Mouse (Mus musculus) limb, embryonic 12.5 days (tissue): Measurements from ENCODE around the gene Rbfox1. TPM values are rescaled to one million over a fixed set of nuclear protein-coding genes. Genes with fewer than 3 reads are reported as not detected.

Experiments
- ATAC-seq: fragments of 200-750 bp; cut with Nextera tagmentation; 2 replicates; pipeline ENCODE4 v1.8.0; 2017; ENCODE audit warnings: low read depth, moderate TSS enrichment; ENCODE audit not compliant: insufficient number of reproducible peaks, insufficient read depth, low FRiP score, low TSS enrichment
- H3K27ac ChIP-seq: fragments of 300-500 bp; sonication (generic); 2 replicates; pipeline ENCODE4 v1.5.1; 2016; ENCODE audit warnings: mild to moderate bottlenecking, moderate library complexity
- H3K27me3 ChIP-seq: fragments of 300-500 bp; sonication (generic); 2 replicates; pipeline ENCODE4 v1.6.1; 2016; ENCODE audit warnings: mild to moderate bottlenecking, moderate library complexity
- H3K36me3 ChIP-seq: fragments of 300-500 bp; sonication (generic); 2 replicates; pipeline ENCODE4 v1.6.1; 2016; ENCODE audit warnings: mild to moderate bottlenecking, moderate library complexity
- H3K4me1 ChIP-seq: fragments of 300-500 bp; sonication (generic); replicated peaks from 2 replicates; pipeline ENCODE4 v1.6.1; 2016
- H3K4me2 ChIP-seq: fragments of 300-500 bp; sonication (generic); 2 replicates; pipeline ENCODE4 v1.6.1; 2016; ENCODE audit warnings: mild to moderate bottlenecking, moderate library complexity
- H3K4me3 ChIP-seq: fragments of 300-500 bp; sonication (generic); replicated peaks from 2 replicates; pipeline ENCODE4 v1.5.1; 2016; ENCODE audit warnings: mild to moderate bottlenecking
- H3K9ac ChIP-seq: fragments of 300-500 bp; sonication (generic); replicated peaks from 2 replicates; pipeline ENCODE4 v1.6.1; 2016; ENCODE audit warnings: mild to moderate bottlenecking, moderate library complexity
- H3K9me3 ChIP-seq: fragments of 300-500 bp; sonication (generic); 2 replicates; pipeline ENCODE4 v1.6.1; 2016; ENCODE audit warnings: mild to moderate bottlenecking, moderate library complexity
- WGBS: fragments of 180-500 bp; shearing (Covaris S2); methylation state at CpG from one replicate; pipeline ENCODE4 v1.1.7; 2016; 5-methylcytosine and 5-hydroxymethylcytosine counted together
- polyA plus RNA-seq: library from polyadenylated mRNA; unstranded; fragments of >200 nt; fragmentation: Nextera tagmentation; extraction: Ambion mirVana; gene quantifications from 2 replicates; pipeline ENCODE4 v1.2.1, GENCODE M21; 2016

Rbfox1 gene
- polyA plus RNA-seq, 1 experiment from 2014 or later: 1.9 TPM

GRCm38 (mm10) chr16:7158856-7159826, 1274.0 kb downstream of the Rbfox1 start:
- Histone ChIP-seq H3K4me3 (no peak overlapping the region), H3K4me1 (peaks cover 10% of the 10 kb centered on the region), H3K27me3 (no peaks in the 10 kb centered on the region), H3K9ac (no peak overlapping the region), H3K4me2 (no peak overlapping the region), H3K36me3 (no peaks in the 10 kb centered on the region), H3K9me3 (no peaks in the 10 kb centered on the region), H3K27ac (no peak overlapping the region)
- ATAC-seq: no peak
- 76% methylated on average over 8 of the region's 8 CpGs for WGBS

DNA sequence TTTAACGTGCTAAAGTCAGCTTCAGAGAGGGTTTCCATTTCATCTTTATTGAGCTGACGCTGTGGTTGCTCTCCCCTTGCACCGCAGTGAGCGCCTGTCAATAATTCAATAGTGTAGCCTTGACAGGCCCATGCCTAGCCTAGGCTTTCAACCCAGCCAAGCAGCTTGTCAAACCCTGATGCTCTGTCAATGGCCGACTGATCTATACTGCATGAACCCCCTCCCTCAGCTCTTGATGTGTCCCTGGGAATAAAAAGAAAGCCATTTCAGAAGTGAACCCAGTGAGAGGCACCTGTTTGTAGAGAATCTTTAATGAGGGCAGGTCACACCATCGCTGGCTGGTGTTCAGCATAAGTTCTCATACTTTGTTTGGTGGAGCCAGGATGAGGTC, 1274.7 kb downstream of the Rbfox1 start:
- Histone ChIP-seq H3K27me3 (no peaks in the 10 kb centered on the region), H3K36me3 (no peaks in the 10 kb centered on the region), H3K9ac (no peak overlapping the region), H3K9me3 (no peaks in the 10 kb centered on the region), H3K27ac (no peak overlapping the region), H3K4me3 (no peak overlapping the region), H3K4me2 (no peak overlapping the region), H3K4me1 (peaks cover 16% of the 10 kb centered on the region)
- WGBS: 74% methylated on average over 6 of the region's 6 CpGs
- no peak for ATAC-seq

DNA sequence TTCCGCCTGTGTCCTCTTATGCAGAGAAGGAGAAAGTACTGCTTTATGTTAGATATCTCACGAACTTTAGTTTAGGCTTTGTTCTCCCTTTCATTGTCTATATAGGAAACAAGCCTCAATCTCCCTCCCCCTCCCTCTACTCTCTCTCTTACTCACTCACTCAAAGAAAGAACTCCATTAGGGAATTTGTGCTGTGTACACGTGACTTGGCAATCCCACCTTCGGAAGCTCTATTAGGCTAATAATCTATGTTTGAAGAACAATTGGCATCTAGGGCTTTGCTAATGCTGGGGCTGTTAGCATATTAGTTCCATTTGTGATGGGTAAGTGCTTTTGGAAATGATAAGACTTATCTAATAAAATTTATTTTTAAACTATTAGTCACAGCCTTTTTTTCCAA, 1277.0 kb downstream of the Rbfox1 start:
- Histone ChIP-seq H3K4me2 (no peak overlapping the region), H3K9ac (no peak overlapping the region), H3K4me3 (no peak overlapping the region), H3K27ac (no peak overlapping the region), H3K9me3 (no peaks in the 10 kb centered on the region), H3K27me3 (no peaks in the 10 kb centered on the region), H3K4me1 (peaks cover 16% of the 10 kb centered on the region), H3K36me3 (no peaks in the 10 kb centered on the region)
- WGBS: 82% methylated on average over 4 of the region's 4 CpGs
- no peak for ATAC-seq

- Histone ChIP-seq H3K36me3 (no peaks in the 10 kb centered on the region), H3K27me3 (no peaks in the 10 kb centered on the region), H3K4me3 (no peak overlapping the region), H3K9ac (no peak overlapping the region), H3K27ac (no peak overlapping the region), H3K4me2 (no peak overlapping the region), H3K9me3 (no peaks in the 10 kb centered on the region), H3K4me1 (peaks cover 14% of the 10 kb centered on the region)
- 58% methylated on average over 4 of the region's 4 CpGs for WGBS
- ATAC-seq: no peak
Observed at GRCm38 (mm10) chr16:7163688-7164087, 1278.5 kb downstream of the Rbfox1 start.

DNA sequence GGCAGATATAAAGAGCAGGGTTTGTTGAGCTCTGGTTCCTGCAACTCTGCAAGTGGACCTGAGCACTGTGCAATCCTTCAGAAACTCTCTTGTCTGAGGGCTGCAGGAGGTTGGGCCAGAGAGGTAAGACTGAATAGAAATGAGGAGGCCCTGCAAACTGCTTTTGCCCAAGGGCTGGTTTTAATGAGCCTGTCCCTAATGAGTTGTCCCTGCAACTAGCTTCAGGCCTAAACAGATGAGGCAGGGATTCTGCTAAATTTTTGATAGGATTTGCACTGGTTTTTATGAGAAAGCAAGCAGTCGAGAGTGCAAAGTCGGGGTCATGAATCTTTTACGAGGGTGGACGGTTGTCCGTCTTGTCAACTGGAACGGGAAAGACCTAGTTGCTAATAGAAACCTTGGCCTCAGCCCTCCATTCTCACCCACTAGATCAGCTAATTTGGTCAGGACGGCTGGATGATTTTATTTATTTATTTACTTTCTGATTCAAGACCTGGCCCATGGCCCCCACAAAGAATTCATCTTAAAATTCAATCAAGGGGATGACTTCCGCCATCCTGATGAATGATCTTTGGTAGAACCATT, 1279.1 kb downstream of the Rbfox1 start:
- no peaks in the 10 kb centered on the region for H3K9me3 ChIP-seq

DNA sequence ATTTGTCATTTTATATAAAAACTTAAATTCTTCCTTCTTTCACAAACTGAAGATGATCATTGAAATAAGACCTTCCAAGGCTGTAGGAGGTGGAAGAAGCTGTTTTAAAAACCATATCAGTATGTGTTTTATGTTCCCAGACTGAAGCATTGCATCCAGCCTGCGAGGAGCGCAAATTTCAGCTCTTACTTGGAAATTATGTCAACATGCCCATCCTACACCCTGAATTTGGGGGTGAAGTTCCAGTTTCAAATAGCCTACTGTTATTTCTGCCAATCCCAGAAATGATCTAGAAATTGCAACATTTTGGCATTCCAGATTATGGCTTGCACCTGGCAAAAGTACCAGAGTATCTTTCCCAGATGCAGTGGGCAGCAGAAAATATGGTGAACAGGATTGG, 1290.8 kb downstream of the Rbfox1 start:
- no peak overlapping the region for H3K27ac ChIP-seq
- H3K9me3 ChIP-seq: no peaks in the 10 kb centered on the region
- no peaks in the 10 kb centered on the region for H3K27me3 ChIP-seq
- H3K4me3 ChIP-seq: no peak overlapping the region
- H3K4me1 ChIP-seq: no peaks in the 10 kb centered on the region
- no peak overlapping the region for H3K4me2 ChIP-seq
- no peak overlapping the region for H3K9ac ChIP-seq
- no peak for ATAC-seq
- WGBS: 99% methylated on average over 2 of the region's 2 CpGs
- no peaks in the 10 kb centered on the region for H3K36me3 ChIP-seq

More for the DNA sequence above, 1279.1 kb downstream of the Rbfox1 start:
- no peak overlapping the region for H3K9ac ChIP-seq
- no peak overlapping the region for H3K27ac ChIP-seq
- no peaks in the 10 kb centered on the region for H3K36me3 ChIP-seq
- H3K27me3 ChIP-seq: no peaks in the 10 kb centered on the region
- WGBS: 35% methylated on average over 8 of the region's 8 CpGs
- ATAC-seq: no peak
- H3K4me2 ChIP-seq: no peak overlapping the region
- H3K4me1 ChIP-seq: peaks cover 13% of the 10 kb centered on the region
- no peak overlapping the region for H3K4me3 ChIP-seq

GRCm38 (mm10) chr16:7187788-7188187, 1302.6 kb downstream of the Rbfox1 start:
- no peak overlapping the region for H3K4me3 ChIP-seq
- no peak overlapping the region for H3K4me2 ChIP-seq
- peak overlapping the region; percentile 70 for H3K27ac ChIP-seq
- H3K9ac ChIP-seq: no peak overlapping the region
- peaks cover 14% of the 10 kb centered on the region for H3K4me1 ChIP-seq
- no peaks in the 10 kb centered on the region for H3K27me3 ChIP-seq
- WGBS: 7% methylated on average over 2 of the region's 2 CpGs
- no peaks in the 10 kb centered on the region for H3K9me3 ChIP-seq
- H3K36me3 ChIP-seq: no peaks in the 10 kb centered on the region
- ATAC-seq: peak; percentile 77; the same call in 1 of the 2 replicates

- no peaks in the 10 kb centered on the region for H3K36me3 ChIP-seq
- H3K4me3 ChIP-seq: no peak overlapping the region
- no peak for ATAC-seq
- H3K4me2 ChIP-seq: no peak overlapping the region
- H3K9me3 ChIP-seq: no peaks in the 10 kb centered on the region
- no peak overlapping the region for H3K27ac ChIP-seq
- 70% methylated on average over 5 of the region's 5 CpGs for WGBS
- no peaks in the 10 kb centered on the region for H3K27me3 ChIP-seq
- no peaks in the 10 kb centered on the region for H3K4me1 ChIP-seq
- H3K9ac ChIP-seq: no peak overlapping the region
Observed at GRCm38 (mm10) chr16:7193535-7193934, 1308.4 kb downstream of the Rbfox1 start.

GRCm38 (mm10) chr16:7197953-7198352, 1312.8 kb downstream of the Rbfox1 start:
- Histone ChIP-seq H3K4me3 (no peak overlapping the region), H3K4me2 (no peak overlapping the region), H3K27ac (no peak overlapping the region), H3K9ac (no peak overlapping the region), H3K36me3 (no peaks in the 10 kb centered on the region), H3K4me1 (no peaks in the 10 kb centered on the region), H3K9me3 (no peaks in the 10 kb centered on the region), H3K27me3 (no peaks in the 10 kb centered on the region)
- 82% methylated on average over 5 of the region's 5 CpGs for WGBS
- no peak for ATAC-seq

- Histone ChIP-seq H3K9me3 (no peaks in the 10 kb centered on the region), H3K4me2 (no peak overlapping the region), H3K4me1 (no peaks in the 10 kb centered on the region), H3K27ac (no peak overlapping the region), H3K9ac (no peak overlapping the region), H3K36me3 (no peaks in the 10 kb centered on the region), H3K4me3 (no peak overlapping the region), H3K27me3 (no peaks in the 10 kb centered on the region)
- no peak for ATAC-seq
- 81% methylated on average over 3 of the region's 3 CpGs for WGBS
Observed at GRCm38 (mm10) chr16:7200239-7200638, 1315.1 kb downstream of the Rbfox1 start.

- no peak for ATAC-seq
- 70% methylated on average over 4 of the region's 4 CpGs for WGBS
- H3K27me3 ChIP-seq: no peaks in the 10 kb centered on the region
Observed at GRCm38 (mm10) chr16:7201816-7202215, 1316.7 kb downstream of the Rbfox1 start.

More at GRCm38 (mm10) chr16:7201816-7202215, 1316.7 kb downstream of the Rbfox1 start:
- H3K27ac ChIP-seq: no peak overlapping the region
- no peaks in the 10 kb centered on the region for H3K9me3 ChIP-seq
- H3K4me2 ChIP-seq: no peak overlapping the region
- H3K9ac ChIP-seq: no peak overlapping the region
- no peaks in the 10 kb centered on the region for H3K4me1 ChIP-seq
- no peak overlapping the region for H3K4me3 ChIP-seq
- H3K36me3 ChIP-seq: no peaks in the 10 kb centered on the region
